Mouse (Mus musculus) midbrain, embryonic 12.5 days (tissue): ENCODE data around the gene Gm28961. TPM values are rescaled to one million over a fixed set of nuclear protein-coding genes. Genes with fewer than 3 reads are reported as not detected.
"Not testable (repeated sequence)": the region's sequence is repeated elsewhere in the genome, so short reads cannot be mapped to it uniquely, and the experiment has no call there.

ENCODE experiments used
- ATAC-seq: fragments of 200-750 bp; cut with Nextera tagmentation; 2 replicates; pipeline ENCODE4 v1.8.0; 2017; ENCODE audit warnings: low read depth, moderate TSS enrichment, moderate library complexity; ENCODE audit not compliant: low FRiP score
- H3K27ac ChIP-seq: fragments of 300-500 bp; sonication (generic); replicated peaks from 2 replicates; pipeline ENCODE4 v1.5.1; 2016; ENCODE audit warnings: mild to moderate bottlenecking
- H3K27me3 ChIP-seq: fragments of 300-500 bp; sonication (generic); 2 replicates; pipeline ENCODE4 v1.6.1; 2016; ENCODE audit warnings: mild to moderate bottlenecking
- H3K36me3 ChIP-seq: fragments of 300-500 bp; sonication (generic); 2 replicates; pipeline ENCODE4 v1.6.1; 2016
- H3K4me1 ChIP-seq: fragments of 300-500 bp; sonication (generic); 2 replicates; pipeline ENCODE4 v1.6.1; 2016
- H3K4me2 ChIP-seq: fragments of 300-500 bp; sonication (generic); replicated peaks from 2 replicates; pipeline ENCODE4 v1.6.1; 2016; ENCODE audit warnings: mild to moderate bottlenecking, moderate library complexity
- H3K4me3 ChIP-seq: fragments of 300-500 bp; sonication (generic); 2 replicates; pipeline ENCODE4 v1.5.1; 2016; ENCODE audit warnings: mild to moderate bottlenecking
- H3K9ac ChIP-seq: fragments of 300-500 bp; sonication (generic); replicated peaks from 2 replicates; pipeline ENCODE4 v1.6.1; 2016; ENCODE audit warnings: mild to moderate bottlenecking, moderate library complexity
- H3K9me3 ChIP-seq: fragments of 300-500 bp; sonication (generic); 2 replicates; pipeline ENCODE4 v1.6.1; 2016; ENCODE audit warnings: mild to moderate bottlenecking
- WGBS: fragments of 180-500 bp; shearing (Covaris S2); methylation state at CpG from one replicate; pipeline ENCODE4 v1.1.7; 2016; 5-methylcytosine and 5-hydroxymethylcytosine counted together
- polyA plus RNA-seq: library from polyadenylated mRNA; unstranded; fragments of >200 nt; fragmentation: Nextera tagmentation; extraction: Ambion mirVana; gene quantifications from 2 replicates; pipeline ENCODE4 v1.2.1, GENCODE M21; 2016

Gene Gm28961
- not detected in 2 replicates for polyA plus RNA-seq

GRCm38 (mm10) chrY:57705397-57705796, at the start of gene Gm28961:
Gene Gm28961, plus strand, starts transcription at chrY:57705697.
- not testable (repeated sequence) for H3K4me2 ChIP-seq, H3K4me1 ChIP-seq, H3K27ac ChIP-seq, H3K9me3 ChIP-seq, ATAC-seq, H3K36me3 ChIP-seq, H3K4me3 ChIP-seq, H3K27me3 ChIP-seq, H3K9ac ChIP-seq
- no CpG with 5 or more reads among the region's 6 CpGs for WGBS

Other genes with a start within 250 kb of the Gm28961 start
- not detected in 2 replicates for gene Gm21943, start 172.0 kb upstream of the Gm28961 start, polyA plus RNA-seq